ENCODE assay signal across 17 mouse cellular contexts in the genomic region with DNA sequence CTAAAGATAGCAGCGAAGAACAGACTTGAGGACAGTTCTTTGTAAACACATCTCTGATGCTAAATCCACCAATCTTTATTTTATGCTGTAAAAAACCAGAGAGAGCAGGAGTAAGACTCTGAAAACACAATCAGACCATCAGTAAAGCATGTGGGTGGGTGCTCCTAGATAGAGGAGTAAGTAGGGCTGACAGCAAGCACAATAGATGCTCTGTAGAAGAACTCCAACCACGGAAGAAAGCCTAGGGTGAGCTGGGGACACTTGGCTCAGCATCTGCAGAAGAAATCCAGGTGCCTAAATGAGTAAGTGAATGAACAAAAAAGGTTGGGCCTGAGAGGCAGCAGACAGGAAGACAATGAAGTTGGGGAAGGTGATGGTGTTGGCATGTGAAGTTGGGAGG.
"Had no signal": no experiment of that assay in that cellular context is flagged by ENCODE, and none has a peak within 500 bp of the region (broad histone marks: within the 10 kb centered on the region; RNA-seq: fewer than 3 reads in every experiment).

No protein-coding gene starts in this region.

- DNase-seq: left cerebral cortex, postnatal 4 days; liver; liver, embryonic 13.5 days; liver, postnatal 0 days; lung, adult 18-20 months; lung, adult 2 months; lung, embryonic 14.5 days; lung, postnatal 10 days; lung, postnatal 14 days; lung, postnatal 36 days; lung, postnatal 4 days; midbrain, embryonic 14.5 days had no signal

- ATAC-seq: liver, embryonic 12.5 days; liver, postnatal 0 days; lung, postnatal 0 days; midbrain, embryonic 13.5 days; midbrain, embryonic 15.5 days; midbrain, embryonic 16.5 days had no signal
